Mouse (Mus musculus) ovary, postnatal 14 days (tissue): ENCODE measurements around the gene Gm14408.
"Not testable (repeated sequence)": the region's sequence is repeated elsewhere in the genome, so short reads cannot be mapped to it uniquely, and the experiment has no call there.

Source experiments
- DNase-seq: peaks from one replicate; pipeline ENCODE4 v3.0.0; 2022; ENCODE audit warnings: low spot score

Gene Gm14408

GRCm38 (mm10) chr2:176830840-176831239 lies at the start of gene Gm14408:
TSS of gene Gm14408 (plus strand) at chr2:176831140.
- DNase-seq = not testable (repeated sequence)

GRCm38 (mm10) chr2:176798312-176798711 lies 32.6 kb upstream of the Gm14408 start, which contains the start of gene Gm14295:
TSS of gene Gm14295 (plus strand) at chr2:176798612.
- DNase-seq = not testable (repeated sequence)

- DNase-seq = not testable (repeated sequence)
Measured at GRCm38 (mm10) chr2:176798785-176799184, 32.2 kb upstream of the Gm14408 start.
